Mouse (Mus musculus) lung, postnatal 14 days (tissue): ENCODE data around the gene Cacna1a.
"Not testable (repeated sequence)": the region's sequence is repeated elsewhere in the genome, so short reads cannot be mapped to it uniquely, and the experiment has no call there.

Experiments
- DNase-seq: peaks from one replicate; pipeline ENCODE4 v3.0.0; 2021

Cacna1a gene

GRCm38 (mm10) chr8:84599401-84599800 lies 211.2 kb downstream of the Cacna1a start:
- no peak for DNase-seq

- DNase-seq, result no peak
Measured at GRCm38 (mm10) chr8:84600311-84600907, 212.2 kb downstream of the Cacna1a start.

DNA sequence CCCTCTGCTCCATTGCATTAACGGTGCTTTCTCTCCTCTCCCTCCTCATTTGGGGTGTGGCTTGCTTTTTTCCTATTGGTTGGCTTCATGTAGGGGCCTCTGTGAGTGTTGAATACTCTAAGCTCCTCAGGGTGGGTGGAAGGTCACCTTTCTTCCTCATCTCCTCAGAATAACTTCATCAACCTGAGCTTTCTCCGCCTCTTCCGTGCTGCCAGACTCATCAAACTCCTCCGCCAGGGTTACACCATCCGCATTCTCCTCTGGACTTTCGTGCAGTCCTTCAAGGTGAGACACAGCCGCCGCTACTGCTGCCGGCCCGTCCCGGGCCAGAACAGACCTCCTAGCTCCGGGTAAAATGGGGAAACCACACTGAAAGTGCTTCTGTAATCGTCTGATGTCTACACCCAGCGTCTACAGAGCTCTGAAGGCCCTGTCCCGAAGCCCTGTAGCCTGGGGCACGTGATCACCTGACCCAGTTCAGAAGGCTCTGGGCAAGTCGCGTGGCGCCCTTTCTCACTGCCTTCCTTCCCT lies 213.0 kb downstream of the Cacna1a start:
- DNase-seq, result no peak

- DNase-seq, result peak; percentile 50
Measured at GRCm38 (mm10) chr8:84614512-84615223, 226.4 kb downstream of the Cacna1a start.

DNA sequence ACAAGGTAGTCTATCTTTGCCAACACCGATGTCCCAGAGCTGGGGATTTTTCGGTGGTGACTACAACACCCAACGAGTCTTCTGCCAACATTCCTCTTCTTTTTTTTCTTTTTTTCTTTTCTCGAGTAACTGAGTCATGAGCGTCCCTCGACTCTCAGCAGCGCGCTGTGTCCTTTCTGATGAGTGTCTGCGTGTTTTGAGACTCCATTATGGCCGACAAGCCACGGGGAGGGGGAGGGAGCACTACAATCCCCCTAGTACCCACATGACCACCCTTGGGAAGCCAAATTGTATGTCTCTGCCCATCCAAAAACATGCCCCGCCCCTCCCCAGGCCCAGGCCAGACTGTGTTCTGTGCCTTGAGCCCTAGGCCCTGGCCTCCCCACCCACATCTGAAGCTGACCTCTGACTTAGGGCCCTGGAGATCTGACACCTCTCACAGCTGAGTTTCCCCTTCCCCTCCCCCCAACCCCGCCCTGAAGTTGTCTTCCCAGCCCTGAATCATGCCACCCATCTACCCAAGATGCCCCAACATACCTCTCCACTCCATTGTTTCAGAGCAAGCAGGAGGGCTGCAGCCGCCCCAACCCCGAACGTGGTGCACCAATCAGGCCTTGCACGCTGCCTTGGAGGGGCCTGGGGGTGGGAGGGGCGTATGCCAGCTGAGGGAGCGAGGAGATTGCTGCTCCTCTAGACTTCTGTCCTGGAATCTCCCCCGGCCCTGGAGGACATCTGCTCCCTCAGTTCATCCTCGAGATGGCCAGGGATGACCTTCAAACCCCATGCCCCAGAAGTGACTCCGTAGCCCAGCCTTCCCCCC lies 227.6 kb downstream of the Cacna1a start:
- DNase-seq, result no peak

DNA sequence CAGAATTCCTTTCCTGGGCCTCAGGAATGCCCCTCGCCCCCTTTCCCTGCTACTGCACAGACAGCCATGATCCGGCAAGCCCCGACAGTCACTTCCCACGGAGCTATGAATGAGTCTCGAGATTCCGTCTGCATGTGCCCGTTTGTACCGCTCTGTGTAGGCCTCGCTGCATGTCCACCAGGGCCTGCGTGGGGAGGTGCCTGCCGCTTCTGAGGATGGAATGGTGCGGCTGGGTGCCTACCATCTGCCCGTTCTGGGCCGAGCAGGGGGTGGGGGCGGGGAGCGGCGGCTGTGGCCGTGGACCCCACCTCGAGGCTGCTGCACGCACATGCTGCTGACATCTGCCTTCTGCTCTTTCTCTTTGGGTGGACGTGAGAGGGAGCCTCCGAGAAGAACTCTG lies 228.8 kb downstream of the Cacna1a start:
- DNase-seq, result no peak

DNA sequence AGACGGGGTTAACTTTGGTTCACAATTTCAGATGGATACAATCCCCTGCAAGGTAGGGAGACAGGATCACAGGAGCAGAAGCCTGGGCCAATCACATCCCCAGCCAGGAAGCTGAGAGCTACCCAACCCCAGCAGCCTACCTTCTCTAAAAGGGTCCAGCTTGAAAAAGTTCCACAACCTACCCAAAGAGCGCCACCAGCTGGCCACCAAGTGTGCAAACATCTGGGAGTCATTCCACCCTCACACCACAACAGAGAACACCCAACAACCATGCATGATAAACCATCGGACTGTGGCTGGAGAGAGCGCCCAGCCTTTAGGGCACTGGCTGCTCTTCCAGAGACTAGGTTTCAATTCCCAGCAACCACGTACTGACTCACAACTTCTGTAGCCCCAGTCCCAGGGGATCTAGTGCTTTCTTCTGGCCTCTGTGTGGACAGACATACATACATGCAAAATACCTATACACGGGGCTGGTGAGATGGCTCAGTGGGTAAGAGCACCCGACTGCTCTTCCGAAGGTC lies 232.9 kb downstream of the Cacna1a start:
- DNase-seq, result no peak

GRCm38 (mm10) chr8:84623425-84623824 lies 235.2 kb downstream of the Cacna1a start:
- DNase-seq, result not testable (repeated sequence)

GRCm38 (mm10) chr8:84629586-84629985 lies 241.3 kb downstream of the Cacna1a start:
- no peak for DNase-seq

GRCm38 (mm10) chr8:84630145-84630544 lies 241.9 kb downstream of the Cacna1a start:
- no peak for DNase-seq

- no peak for DNase-seq
Measured at GRCm38 (mm10) chr8:84631813-84632212, 243.6 kb downstream of the Cacna1a start.

- no peak for DNase-seq
Measured at GRCm38 (mm10) chr8:84633841-84634584, 245.8 kb downstream of the Cacna1a start.

GRCm38 (mm10) chr8:84634849-84635304 lies 246.6 kb downstream of the Cacna1a start:
- no peak for DNase-seq

DNA sequence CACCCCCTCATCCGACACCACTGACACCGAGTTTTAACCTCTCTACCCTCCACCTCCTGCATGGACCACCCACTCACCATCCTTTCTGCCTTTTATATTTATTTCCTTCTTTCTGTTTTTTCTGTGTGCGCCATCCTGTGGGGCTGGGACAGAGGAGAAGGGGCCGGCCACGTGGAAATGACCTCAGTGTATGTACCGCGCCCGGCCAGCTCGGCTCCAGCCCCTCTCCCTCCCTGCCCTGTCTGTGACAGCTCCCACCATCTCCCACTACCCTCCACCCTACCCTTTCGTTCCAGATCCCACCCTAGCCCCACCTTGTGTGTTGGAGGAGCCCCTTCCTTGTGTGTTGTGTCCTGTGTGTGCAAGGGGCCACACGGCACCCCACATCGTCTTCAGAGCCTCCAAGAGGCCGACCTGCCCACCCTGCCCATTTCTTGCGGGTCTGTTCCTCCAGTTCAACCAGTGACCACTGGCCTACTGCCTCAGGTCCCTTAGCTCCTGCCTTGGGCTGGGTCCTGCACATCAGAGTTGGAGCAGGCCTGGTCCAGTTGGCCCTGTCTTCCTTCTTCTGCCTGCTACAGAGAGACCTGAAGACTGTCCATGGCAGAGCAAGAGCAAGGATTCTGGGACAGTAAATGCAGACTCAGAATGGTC lies 247.3 kb downstream of the Cacna1a start:
- DNase-seq, result no peak

- no peak for DNase-seq
Measured at GRCm38 (mm10) chr8:84636051-84636691, 247.9 kb downstream of the Cacna1a start.

DNA sequence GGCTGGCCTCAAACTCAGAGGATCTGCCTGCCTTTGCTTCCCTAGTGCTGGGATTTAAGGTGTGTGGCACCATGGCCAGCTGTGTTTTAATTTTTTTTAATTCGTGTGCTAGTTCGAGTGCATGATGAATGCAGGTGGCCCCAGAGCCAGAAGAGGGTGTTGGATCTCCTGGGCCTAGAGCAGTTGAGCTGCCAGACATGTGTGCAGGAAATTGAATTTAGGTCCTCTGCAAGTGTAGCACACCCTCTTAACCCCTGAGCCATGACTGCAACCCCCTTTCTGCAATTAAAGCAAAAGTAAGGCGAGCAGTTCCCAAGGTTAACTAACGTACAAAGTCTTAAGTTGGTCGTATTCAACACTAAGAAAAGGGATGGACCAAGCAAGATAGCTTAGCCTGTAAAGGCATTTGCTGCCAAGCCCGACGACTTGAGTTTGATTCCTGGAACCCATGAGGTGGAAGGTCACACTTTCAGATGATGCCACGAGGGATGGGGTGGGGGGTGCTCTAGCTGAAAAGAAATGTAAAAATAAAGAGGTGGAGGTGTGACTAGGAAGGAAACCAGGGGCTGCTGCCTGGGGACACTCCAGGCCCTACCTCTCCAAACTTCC lies 249.8 kb downstream of the Cacna1a start:
- no peak for DNase-seq

DNA sequence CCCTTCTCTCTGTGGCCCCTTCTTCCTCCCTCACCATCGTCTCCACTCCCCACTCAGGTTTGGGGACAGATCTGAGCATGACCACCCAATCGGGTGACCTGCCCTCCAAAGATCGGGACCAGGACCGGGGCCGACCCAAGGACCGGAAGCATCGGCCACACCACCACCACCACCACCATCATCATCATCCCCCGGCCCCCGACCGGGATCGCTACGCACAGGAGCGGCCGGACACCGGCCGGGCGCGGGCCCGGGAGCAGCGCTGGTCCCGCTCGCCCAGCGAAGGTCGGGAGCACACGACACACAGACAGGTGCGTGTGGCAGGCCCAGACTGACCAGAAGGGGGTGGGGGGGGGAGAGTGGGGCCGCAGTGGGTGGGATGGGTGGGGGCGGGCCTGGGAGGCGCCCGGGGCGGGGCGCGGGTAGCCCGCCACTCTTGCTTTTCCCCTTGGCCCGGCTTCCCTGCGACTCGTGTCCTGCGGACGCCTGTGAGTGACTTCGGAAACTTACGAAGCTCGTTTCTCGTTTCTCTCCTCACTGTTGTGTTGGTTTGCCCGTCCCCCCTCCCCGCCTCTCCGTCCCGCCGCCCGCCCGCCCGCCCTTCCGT lies 250.4 kb downstream of the Cacna1a start:
- DNase-seq, result no peak

GRCm38 (mm10) chr8:84639162-84640009 lies 251.1 kb downstream of the Cacna1a start:
- DNase-seq, result peak; percentile 92

DNA sequence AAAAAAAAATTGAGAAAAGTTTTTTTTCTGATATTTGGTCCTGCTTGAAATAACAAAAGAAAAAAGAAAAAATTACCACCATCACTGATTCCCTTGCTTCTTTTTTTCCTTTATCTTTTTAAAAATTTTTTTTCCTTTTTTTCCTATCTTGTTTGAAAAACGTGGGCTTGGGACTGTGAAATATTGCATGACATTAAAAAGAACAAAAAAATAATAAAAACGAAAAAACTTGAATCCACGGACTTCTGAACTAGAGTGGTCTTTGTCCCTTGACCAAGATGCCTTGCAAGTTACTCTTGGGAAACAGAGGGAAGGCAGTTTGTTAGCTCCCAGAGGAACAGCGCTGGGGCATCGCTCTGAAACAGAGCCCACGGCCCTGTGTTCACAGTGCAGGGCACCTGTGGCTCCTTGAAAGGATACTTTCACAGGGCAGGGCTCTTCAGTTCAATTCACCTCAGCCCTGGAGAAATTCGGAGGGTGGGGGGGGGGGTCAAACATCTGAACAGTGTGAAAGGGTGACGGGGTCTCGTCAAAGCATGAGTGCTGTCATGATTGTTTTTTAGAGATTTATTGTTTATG lies 251.9 kb downstream of the Cacna1a start:
- DNase-seq, result no peak
